Mouse (Mus musculus) layer of hippocampus, postnatal 36 days (tissue): ENCODE measurements around the gene Mgll. TPM values are rescaled to one million over a fixed set of nuclear protein-coding genes. Genes with fewer than 3 reads are reported as not detected.

Experiments
- DNase-seq, 2 experiments: peaks; one replicate each; pipeline ENCODE4 v3.0.0; 2022
- total RNA-seq, 2 experiments: library from RNA; stranded (reverse); gene quantifications; 2 replicates each; pipeline ENCODE4 v1.2.3; 2021

Gene Mgll
- total RNA-seq, 2 experiments from 2014 or later, result 178 to 181 TPM

DNA sequence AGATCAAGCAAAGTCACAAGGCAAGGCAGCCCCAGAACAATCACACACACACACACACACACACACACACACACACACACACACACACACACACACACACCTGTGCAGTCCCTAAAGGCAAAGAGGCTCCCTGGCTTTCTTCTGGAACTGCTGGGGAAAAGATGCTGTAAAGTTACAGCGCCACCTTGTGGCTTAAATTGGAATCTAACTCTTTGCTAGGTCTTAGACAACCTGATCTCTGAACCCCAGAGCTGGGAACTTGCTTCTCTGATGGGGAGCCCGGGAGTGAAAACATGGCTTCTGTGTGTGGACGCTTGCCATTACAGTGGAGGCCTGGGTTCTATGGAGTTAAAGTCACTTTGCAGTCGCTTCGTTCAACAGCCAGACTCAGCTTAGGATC, 131.4 kb downstream of the Mgll start:
- no peak for DNase-seq

DNA sequence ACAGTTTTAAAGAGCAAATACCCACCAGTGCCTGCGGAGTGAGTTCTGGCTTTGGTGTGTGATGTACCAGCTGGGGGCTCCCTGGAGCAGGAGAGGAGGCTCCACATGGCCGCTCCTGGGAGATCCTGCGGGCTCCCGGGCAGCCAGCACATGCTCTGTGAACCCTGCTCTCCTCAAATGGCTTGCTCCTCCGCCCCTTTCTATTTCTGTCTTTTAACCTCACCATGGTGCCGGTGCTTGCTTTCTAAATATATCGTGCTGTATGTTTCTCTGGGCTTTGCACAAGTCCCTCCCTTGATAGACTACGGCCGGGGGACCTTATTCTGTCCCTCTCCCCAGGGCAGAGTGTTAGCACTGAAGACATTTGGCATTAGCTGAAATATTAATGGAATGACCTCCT, 133.0 kb downstream of the Mgll start:
- DNase-seq, result no peak

DNA sequence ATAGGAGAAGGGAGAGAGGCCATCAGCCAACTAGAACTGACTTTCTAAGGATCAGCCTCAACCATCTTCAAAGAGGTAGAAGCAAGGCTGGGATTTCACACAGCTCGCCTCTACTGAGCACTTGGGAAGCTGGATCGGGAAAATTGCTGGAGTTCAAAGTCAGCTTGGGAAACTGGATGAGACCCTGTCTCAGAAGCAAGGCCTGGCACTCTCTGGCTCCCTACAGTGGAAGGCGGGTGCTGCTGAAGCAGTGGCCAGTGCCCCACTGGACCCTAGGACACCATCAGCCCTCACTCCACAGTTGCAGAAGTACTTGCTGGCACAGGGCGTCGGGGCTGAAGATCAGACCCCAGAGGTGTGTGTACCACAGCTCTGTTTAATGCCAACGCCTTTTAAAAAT, 133.6 kb downstream of the Mgll start:
- no peak for DNase-seq

DNA sequence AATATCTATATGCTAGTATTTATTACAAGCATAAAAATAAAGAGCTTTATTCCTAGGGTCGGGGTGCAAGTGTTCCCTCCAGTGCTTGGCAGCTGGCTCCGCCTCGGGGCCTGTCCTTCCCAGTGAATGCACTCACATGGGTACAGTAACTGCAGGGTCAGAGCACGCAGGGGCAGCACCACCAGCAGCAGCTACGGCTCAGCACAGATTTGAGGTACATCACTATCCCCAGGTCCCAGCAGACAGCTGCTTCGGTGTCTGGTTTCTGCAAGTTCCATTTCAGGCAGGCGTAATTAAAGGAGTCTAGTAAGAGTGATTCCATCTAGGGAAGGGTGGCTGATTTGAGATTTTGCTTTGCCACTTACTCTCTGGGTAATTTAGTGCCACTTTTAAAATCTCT, 134.1 kb downstream of the Mgll start:
- DNase-seq, result no peak

DNA sequence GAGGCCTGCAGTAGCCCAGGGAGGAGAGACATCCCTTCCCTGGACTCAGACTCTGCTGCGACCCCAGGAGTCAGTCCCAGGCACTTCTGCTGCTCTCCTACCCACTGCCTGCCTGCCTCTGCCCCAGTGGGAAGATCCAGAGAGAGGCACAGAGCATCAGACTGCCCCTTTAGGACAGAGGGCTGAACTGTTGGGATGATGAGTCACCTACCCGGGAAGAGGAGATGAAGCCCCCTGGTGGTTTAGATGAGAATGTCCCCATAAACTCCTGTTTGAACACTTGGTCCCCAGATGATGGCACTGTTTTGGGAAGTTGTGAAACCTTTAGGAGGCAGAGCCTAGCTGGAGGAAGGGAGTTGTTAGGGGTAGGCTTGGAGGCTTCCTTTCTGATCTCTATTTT, 136.7 kb downstream of the Mgll start:
- DNase-seq, result no peak

DNA sequence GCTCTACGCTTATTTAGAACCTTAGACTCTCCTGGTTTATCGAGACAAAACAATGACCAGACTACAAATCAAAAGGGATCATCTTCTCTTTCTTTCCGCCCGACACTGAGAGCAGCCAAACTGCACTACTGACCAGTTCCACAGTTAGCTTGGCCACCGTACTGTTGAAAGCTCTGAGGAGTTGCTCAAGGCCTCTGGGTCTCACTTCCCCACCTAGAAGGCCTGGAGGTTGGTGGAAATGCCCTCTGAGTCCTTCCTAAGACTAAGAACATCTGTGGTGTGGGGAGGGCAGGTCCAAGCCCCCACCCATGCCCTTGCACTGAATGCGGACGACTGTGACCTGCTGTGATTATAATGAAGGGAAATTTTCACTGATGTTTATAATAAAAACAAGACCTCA, 141.5 kb downstream of the Mgll start:
- no peak for DNase-seq

DNA sequence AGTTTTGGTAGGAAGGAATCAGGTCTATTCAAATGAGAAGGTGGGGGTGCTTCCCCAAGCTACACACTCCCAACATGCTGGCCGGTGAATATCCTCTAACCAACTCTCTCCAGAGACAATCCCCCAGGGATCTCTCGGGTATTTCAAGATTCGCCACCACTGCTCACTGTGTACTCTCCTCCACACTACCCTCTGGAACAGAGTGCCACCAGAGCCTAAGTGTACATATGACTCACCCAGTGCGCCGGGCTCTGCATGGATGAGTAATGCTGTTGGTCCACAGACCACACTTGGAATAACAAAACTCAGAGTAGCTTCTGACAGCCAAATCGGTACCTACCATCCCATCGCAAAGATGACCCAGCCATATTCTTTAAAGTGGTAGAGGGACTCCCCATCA, 145.2 kb downstream of the Mgll start:
- peak in 1 of 2 experiments; percentile 37 for DNase-seq

DNA sequence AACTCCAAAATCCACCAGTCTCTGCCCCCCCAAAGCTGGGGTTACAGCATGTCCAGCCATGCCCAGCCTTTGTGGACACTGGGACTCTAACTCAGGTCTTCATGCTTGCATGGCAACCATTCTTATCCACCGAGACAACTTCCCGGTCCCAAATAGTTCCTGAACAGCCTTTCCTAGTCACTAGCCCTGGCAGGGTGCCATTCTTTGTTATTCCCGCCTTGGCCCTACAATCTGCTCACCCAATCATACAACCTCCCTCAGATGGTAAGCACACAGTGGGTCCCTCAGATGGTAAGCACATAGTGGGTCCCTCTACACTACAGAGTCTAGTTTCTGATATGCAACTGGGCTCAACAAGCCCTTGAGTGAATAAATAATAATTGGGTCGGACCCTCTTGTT, 146.4 kb downstream of the Mgll start:
- no peak for DNase-seq

DNA sequence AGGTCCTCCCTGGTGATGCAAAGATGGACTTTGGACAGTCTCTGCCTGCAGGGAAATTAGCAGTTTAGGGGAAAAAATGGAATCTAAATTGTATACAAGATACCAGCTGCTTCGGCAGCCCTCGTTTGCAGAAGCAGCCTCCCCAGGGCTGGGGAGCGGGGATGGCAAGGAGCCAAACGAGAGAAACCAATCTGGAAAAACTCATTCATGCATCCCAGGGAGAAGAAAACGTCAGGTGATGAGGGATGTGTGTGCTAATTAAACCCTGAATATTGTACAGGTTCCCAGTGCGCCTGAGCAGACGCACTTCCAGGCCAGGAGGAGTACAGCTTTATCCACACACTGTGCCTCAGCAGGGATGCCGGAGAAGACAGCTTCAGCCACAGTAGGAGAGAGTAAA, 147.3 kb downstream of the Mgll start:
- peak; percentile 50 to 57 for DNase-seq

DNA sequence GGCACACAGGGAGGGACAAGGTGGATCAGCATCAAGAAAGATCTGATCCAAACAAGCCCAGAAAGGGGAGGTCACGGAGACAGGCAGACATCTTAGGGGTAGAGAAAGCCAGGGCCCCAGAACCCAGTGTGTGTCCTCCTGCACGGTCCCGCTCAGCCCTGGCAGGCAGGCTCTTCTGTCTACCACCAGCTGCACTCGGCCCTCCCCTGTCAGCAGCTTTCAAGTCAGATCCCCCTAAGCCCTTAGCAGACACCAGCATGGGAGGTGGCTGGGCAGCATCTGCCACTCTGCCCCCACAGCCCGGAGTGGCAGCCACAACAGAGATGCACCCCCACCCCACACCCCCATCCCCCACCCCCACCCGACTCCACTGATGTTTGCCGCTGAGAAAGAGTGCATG, 148.6 kb downstream of the Mgll start:
- no peak for DNase-seq

DNA sequence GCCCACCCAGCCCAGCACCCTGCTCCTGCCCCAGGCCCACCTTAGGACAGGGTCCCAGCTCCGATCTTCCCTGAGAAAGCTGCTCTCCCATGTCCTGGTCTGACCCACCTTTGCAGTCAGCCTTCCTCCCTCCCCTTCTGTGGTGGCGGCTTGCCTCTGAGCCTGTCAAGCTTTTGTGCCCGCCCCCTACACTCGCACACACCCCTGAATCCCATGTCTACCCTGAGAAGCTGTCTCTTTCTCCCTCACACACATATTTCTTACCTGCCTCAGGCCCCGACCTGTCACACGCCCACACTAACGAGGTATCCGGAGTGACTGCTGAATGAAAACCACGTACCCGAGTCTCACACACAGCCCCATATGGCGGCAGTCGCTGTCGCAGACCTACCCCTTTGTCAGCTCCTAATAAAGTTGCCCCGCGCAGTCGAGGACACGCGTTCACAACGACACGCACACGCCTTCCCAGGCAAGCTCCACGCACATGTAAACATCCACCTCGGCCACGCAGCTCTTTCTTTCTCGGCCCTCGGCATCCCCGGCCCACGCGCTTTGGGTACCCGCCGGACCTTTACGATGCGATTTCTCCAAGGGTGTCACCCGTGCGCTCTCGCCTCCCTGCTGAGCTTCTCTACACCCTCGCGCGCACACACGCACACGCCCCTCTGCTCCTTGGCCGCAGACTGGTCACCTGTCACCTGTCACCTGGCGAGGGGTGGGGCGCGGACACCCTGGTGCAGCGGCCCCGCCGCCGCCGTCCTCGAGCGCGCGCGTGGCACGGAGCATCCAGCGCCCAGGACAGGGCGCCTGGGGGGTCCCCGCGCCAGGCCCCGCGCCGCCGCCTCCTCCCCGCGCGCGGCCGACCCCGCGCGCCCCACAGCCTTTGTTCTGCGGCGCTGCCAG, 150.0 kb downstream of the Mgll start:
- DNase-seq, result peak; percentile 45 to 49

DNA sequence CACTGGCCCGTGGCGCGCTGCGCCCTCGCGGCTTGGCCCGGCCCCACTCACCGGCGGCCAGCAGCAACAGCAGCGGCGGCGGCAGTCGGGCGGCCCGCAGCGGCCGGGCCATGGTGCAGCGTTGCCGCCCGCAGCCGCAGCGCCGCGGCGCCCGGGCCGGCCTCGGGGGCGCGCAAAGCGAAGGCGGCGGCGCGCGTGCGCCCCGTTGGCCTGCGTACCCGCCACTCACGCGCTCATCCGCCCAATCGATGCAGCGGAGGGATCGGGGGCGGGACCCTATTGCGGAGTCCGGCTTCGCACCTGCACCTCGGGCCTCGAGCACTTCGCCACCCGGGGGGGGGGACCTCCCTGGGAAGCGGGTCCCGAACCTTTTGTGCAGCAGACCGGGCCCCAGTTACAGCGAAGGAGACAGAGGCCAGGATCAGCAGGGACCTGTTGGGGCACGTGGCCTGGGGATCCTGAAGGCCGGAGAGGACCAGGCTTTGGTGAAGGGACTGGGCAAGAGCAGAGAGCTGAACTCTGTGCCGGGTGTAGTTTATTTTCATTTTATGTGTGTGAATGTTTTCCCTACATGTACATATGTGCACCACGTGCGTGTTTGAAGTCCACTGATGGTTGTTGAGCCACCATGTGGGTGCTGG, 150.8 kb downstream of the Mgll start, which contains the start of gene Podxl2:
Gene Podxl2 (minus strand): TSS at position 177 of the 641 bp plus-strand sequence.
- DNase-seq, result peak; percentile 72 to 80

Other genes starting within 250 kb of the Mgll start
- gene Sec61a1, start 205.5 kb upstream of the Mgll start, total RNA-seq, result 10 to 100 TPM; 89.8 to 93.3 TPM
- under 1 TPM; 0.30 to 0.33 TPM for gene Kbtbd12, start 86.5 kb upstream of the Mgll start, total RNA-seq
- gene Abtb1, start 117.6 kb downstream of the Mgll start, total RNA-seq, result 10 to 100 TPM; 29.7 to 30.6 TPM
- 100 to 1,000 TPM; 159 to 169 TPM for gene Podxl2, start 150.6 kb downstream of the Mgll start, total RNA-seq
- 1 to 10 TPM; 4.5 to 5.1 TPM for gene Mcm2, start 174.4 kb downstream of the Mgll start, total RNA-seq
- 10 to 100 TPM; 45.8 to 48.5 TPM for gene Tpra1, start 177.8 kb downstream of the Mgll start, total RNA-seq